Mouse (Mus musculus) cerebellum, adult 2 months (tissue): ENCODE results near the gene Wdr27.

Source experiments
- CTCF ChIP-seq: fragments of 200-500 bp; IDR thresholded peaks from 2 replicates; pipeline ENCODE4 v1.5.1; 2011; ENCODE audit warnings: low read depth, mild to moderate bottlenecking, control low read depth, low read length, moderate library complexity, borderline replicate concordance; ENCODE audit not compliant: insufficient read depth
- POLR2A ChIP-seq: fragments of 200-500 bp; IDR thresholded peaks from 2 replicates; pipeline ENCODE4 v1.6.1; 2011; ENCODE audit warnings: low read length, control low read depth, borderline replicate concordance; ENCODE audit not compliant: insufficient read depth

- TF ChIP-seq CTCF (no peak), POLR2A (no peak)
These were observed 15.8 kb upstream of the Wdr27 start for GRCm38 (mm10) chr17:14958686-14959327.
